Mouse (Mus musculus): ENCODE measurements around the gene Kiz. TPM values are rescaled to one million over a fixed set of nuclear protein-coding genes. Genes with fewer than 3 reads are reported as not detected.

Kiz gene
- total RNA-seq, 2 experiments from 2014 or later, result 14.7 to 27.4 TPM

DNA sequence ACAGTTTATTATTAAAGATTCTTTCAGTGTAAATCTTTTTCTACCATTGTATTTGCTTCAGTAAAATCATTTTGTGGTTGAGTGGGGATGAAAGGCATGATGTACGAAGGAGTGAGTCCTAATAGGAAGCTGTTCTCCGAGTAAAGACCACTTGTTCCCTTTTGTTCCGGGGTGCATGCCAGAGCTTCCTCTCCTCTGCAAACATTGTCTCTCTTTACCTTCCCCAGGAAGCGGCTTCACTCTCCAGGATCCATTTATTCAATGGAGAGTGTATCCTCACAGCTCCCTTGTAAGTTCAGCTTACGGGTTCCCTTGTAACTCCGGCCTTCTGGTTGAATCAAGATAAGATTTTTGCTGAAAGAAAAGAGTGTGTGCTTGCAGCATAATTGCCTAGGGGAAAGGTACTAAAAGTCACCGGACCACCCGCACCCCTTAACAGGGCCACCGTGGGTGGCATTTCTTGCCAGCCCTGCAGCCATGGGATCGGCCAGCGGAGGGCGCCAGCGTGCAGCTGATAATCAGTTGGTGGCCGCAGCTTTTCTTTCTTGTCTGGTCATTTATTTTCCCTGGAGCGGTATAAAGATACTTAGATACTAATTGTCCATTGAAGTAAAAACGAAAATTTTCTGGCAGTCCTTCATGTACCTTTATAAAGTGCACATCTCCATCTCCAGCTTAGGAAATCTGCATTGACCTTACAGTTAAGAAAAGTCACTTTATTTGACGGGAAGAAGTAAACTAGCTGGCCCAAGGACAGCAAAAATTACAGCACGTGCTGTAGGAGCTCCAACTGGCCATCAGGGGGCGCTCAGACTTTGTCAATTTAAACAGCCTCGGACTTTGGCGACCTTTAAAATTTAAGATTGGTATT lies 103.5 kb downstream of the Kiz start:
- peak; percentile 94 for ATAC-seq (replicated peaks; ENCODE audit: low FRiP score, low TSS enrichment, poor library complexity, severe bottlenecking)

GRCm38 (mm10) chr2:146975024-146975423 lies 119.4 kb downstream of the Kiz start:
- ATAC-seq (replicated peaks; ENCODE audit: low FRiP score, low TSS enrichment, poor library complexity, severe bottlenecking), result no peak

DNA sequence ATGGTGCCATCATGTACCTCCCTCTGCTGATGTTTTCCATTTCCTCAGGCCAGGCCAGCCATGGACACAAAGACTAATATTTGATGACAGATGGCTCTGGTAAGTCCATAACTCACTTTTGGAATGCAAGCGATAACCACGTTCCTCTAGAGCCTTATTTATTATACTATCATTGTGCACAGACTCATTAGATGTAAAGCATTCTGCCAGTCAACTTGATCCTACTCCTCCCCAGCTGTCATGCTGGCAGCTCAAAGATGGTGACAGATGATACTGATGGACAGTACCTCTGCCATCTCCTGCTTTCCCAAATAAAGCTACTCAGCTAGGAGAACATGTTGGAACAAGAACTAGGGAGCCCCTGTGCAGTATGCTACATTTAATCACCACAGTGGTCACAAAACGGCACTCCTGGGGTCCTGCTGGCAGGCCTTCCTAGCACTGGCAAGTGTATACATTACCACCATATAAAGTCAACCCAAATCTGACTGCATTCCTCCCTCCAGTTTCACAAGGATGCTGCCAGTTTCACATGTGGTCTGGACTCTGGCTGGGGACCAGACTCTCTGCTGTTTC lies 119.9 kb downstream of the Kiz start:
- ATAC-seq (replicated peaks; ENCODE audit: low FRiP score, low TSS enrichment, poor library complexity, severe bottlenecking), result no peak

- no peak for ATAC-seq (replicated peaks; ENCODE audit: low FRiP score, low TSS enrichment, poor library complexity, severe bottlenecking)
Observed at GRCm38 (mm10) chr2:146982786-146983185, 127.1 kb downstream of the Kiz start.

GRCm38 (mm10) chr2:146984831-146985230 lies 129.2 kb downstream of the Kiz start:
- ATAC-seq (replicated peaks; ENCODE audit: low FRiP score, low TSS enrichment, poor library complexity, severe bottlenecking), result no peak

- no peak for ATAC-seq (replicated peaks; ENCODE audit: low FRiP score, low TSS enrichment, poor library complexity, severe bottlenecking)
Observed at GRCm38 (mm10) chr2:146985807-146986206, 130.1 kb downstream of the Kiz start.

DNA sequence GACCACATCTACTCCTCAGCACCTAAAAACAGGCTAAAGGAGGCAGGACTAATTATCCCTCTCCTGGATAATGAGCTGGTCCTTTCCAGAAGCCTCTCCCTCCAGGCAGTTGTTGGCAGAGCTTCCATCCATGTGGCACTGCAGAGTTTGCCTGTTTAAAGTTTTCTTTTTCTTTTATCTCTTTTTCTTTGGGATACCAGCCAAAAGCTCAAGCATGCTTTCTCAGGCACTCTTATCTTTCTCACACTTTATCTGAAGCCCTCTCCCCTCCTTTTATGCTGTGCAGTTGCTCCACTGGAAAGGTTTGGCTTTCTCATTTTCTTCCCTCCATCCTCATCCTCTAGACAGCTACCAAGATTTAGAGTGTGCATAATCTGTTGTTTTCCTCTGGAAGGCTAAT lies 130.8 kb downstream of the Kiz start:
- ATAC-seq (replicated peaks; ENCODE audit: low FRiP score, low TSS enrichment, poor library complexity, severe bottlenecking), result no peak

DNA sequence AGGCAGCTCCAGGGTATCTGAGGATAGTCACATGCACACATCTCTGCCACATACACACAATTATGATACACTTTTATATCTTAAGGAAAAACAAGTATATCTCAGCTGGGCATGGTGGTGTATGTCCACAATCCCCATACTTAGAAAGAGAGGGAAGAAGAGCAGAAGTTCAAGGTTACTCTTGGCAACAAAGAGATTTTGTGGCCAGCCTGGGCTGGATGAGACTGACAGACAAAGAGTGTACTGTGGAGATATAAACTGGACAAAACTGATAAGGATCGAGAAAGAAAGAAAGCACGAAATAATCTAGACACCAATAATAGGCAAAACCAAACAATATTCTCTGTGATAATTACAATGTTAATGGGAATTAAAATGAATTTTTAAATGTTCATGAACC lies 151.6 kb downstream of the Kiz start:
- ATAC-seq (replicated peaks; ENCODE audit: low FRiP score, low TSS enrichment, poor library complexity, severe bottlenecking), result peak; percentile 55

GRCm38 (mm10) chr2:147009084-147009483 lies 153.4 kb downstream of the Kiz start:
- no peak for ATAC-seq (replicated peaks; ENCODE audit: low FRiP score, low TSS enrichment, poor library complexity, severe bottlenecking)

GRCm38 (mm10) chr2:147010141-147010540 lies 154.5 kb downstream of the Kiz start:
- no peak for ATAC-seq (replicated peaks; ENCODE audit: low FRiP score, low TSS enrichment, poor library complexity, severe bottlenecking)

DNA sequence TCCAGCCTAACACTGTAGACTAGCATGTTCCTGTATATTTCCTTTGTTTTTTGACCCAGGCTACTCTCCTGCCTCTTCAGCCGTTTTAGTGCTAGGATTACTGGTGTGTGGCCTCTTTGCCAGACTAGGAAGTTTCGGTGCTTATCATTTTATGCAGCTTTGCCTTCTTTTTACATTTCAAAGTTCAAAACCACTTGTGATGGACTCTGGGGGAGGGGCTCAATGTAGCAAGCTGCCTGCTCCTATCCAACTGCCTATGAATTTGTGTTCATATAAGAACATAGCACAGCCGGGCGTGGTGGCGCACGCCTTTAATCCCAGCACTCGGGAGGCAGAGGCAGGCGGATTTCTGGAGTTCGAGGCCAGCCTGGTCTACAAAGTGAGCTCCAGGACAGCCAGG lies 155.3 kb downstream of the Kiz start:
- no peak for ATAC-seq (replicated peaks; ENCODE audit: low FRiP score, low TSS enrichment, poor library complexity, severe bottlenecking)

- peak; percentile 33; the same call in 1 of the 2 replicates for ATAC-seq (replicated peaks; ENCODE audit: low FRiP score, low TSS enrichment, poor library complexity, severe bottlenecking)
Observed at GRCm38 (mm10) chr2:147011474-147012140, 155.9 kb downstream of the Kiz start.

- ATAC-seq (replicated peaks; ENCODE audit: low FRiP score, low TSS enrichment, poor library complexity, severe bottlenecking), result no peak
Observed at GRCm38 (mm10) chr2:147012141-147012622, 156.5 kb downstream of the Kiz start.

DNA sequence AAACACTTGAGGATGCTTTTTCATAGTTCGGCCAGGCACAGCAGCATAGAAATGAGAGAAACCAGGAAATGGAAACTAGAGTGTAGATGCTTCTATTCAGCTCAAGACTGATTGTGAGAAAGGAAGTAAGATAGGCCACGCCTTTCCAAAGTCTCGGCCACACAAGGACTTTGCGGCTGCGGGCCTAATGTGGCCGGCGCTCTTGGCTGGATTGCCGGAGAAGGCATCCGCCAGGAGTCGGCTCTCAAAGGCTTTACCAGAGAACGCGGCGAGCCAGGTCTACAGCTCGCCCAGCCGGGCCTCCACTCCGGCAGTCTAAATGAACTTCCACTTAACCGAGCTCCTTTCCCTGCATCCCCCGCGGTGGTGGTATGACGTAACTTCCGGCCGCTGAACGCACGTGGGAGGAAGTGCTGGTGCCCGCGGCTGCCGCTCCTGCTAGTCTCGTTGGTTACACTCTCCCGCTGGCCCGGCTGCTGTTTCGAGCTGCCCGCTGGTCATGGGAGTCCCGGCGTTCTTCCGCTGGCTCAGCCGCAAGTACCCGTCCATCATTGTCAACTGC lies 157.0 kb downstream of the Kiz start, which contains the start of gene Xrn2:
TSS of gene Xrn2 (plus strand) at position 374 of the 562 bp plus-strand sequence.
- ATAC-seq (replicated peaks; ENCODE audit: low FRiP score, low TSS enrichment, poor library complexity, severe bottlenecking), result peak; percentile 88

GRCm38 (mm10) chr2:147013194-147013969 lies 157.7 kb downstream of the Kiz start:
- peak; percentile 68 for ATAC-seq (replicated peaks; ENCODE audit: low FRiP score, low TSS enrichment, poor library complexity, severe bottlenecking)

DNA sequence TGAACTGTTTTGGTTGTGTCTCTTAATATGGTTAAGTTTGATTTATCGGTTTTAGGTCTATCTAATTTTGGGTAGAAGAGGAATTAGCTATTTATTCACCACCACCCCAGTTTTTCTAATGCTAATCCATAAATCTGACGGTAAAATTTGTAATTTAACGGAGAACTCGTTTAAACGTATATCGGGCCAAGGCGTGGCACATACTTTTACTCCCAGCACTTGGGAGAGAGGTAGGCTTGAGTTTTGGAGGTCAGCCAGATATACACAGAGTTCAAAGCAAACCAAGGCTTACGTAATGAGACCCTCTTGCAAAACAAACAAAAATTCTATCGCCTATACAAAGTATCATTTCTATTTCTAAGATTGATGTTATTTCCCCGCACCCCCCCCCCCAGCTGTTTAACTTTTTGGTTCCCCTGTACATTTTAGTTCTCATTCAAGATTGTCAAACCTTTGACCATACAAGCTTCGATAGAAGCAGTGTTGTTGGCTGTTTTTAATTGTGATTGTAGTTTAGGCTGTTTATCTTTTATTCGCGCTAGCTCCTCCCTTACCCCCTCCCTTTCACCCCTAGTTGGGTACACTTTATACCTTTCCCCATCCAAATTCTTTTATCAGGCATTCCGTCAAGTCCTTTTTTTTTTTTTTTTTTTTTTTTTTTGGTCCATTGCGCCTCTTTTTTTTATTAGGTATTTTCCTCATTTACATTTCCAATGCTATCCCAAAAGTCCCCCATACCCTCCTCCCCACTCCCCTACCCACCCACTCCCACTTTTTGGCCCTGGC lies 158.6 kb downstream of the Kiz start:
- ATAC-seq (replicated peaks; ENCODE audit: low FRiP score, low TSS enrichment, poor library complexity, severe bottlenecking), result no peak

Measured in megakaryocyte-erythroid progenitor cell, adult 5-6 weeks (primary cell).